Mouse (Mus musculus): ENCODE measurements at regions not wholly inside any gene's neighbourhood (a gene's known extent, or its start where the extent isn't known, plus 50 kb on each side); places are given as distances from the start of the nearest gene placed in this dataset.

DNA sequence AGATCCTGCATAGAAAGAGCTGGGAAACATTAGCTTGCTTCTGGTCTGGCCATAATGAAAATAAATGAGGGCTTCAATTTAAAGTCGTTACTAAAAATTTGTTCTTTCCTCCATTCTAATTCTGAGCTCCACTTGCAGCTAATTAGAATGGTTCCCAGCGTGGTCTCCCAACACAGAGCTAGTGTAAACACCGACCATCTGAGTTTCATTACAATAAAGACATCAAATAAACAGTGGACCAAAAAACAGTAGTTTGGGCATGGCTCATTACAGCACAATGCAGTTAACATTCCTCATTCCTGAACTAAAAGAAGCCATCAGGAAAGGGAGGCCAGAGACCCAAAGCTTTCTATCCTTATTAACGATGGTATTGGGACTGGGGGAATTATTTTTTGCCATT is 369.6 kb upstream of the Sox9 start:
- DNase-seq (ENCODE audit: low read depth, low spot score), result no peak

DNA sequence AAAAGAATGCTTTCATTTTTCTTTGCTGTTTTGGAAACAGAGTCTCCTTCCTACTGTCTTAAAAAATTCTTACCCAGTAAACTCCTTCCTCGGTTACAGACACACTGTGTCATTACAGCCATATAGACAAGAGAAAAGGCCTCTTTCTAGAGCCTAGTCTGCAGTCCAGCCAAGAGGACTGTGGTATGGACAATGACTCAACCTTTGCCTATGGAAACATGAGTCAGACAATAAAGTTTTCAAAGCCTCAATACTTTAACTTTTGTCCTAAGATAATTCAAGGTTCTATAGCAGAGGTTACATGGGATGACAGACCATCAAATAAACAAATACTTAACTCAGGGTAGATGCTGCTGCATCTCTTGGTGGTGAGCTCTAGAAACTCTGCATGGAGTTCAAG is 339.4 kb upstream of the Sox9 start:
- DNase-seq (ENCODE audit: low read depth, low spot score), result no peak

DNA sequence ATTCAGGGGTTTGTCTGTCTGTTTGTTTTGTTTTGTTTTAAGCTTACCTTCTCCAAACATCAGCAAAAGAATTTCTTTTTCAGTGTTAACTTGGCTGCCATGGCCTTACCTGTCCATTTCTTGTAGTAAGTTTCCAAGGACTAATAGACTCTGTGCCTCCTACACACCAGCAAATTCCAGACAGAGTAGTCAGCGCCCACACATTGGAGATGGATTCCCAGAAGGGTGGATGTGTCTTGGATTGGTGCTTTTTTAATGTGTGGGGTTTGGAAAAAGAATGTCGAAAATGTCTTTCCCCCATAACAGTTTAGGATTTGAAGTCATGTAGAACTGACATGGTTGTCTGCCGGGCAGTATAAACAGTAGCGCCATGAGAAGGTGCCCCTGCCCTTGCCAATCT is 338.1 kb upstream of the Sox9 start:
- DNase-seq (ENCODE audit: low read depth, low spot score), result no peak

DNA sequence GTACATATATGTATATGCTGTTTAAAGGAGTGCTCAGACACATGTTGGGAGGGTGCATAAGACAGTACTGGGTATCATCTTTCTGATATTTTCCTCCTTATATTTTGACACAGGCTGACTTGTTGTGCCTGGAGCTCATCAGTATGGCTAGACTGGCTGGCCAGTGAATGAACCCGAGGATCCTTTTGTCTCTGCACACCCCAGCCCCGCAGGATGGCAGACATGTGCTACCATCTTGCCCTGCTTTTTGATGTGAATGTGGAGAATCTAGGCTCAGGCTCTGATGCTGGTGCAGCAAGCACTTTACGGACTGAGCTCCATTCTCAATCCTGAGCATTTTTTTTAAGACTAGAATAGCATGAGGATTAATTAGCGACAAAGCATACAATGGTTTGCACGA is 332.4 kb upstream of the Sox9 start:
- no peak for DNase-seq (ENCODE audit: low read depth, low spot score)

DNA sequence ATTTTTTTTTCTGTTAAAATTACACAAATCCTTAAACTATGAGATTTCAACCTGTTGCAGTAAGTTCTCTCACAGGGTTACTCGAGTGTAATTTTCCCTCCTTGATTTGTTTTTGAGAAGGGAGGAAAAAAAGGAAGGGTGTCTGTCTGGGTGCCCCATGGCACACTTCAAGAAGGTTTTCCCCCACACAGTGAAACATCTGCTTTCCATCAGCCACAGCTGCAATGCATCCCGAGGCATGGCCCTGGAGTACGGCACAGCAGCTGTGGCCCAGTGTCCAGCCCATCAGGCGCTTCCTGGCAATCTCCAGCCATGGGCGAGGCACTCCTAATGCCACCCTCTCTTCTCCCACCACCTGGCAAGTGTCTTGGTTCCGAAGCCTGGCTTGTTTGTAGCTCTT is 331.8 kb upstream of the Sox9 start:
- peak; percentile 30 for DNase-seq (ENCODE audit: low read depth, low spot score)

DNA sequence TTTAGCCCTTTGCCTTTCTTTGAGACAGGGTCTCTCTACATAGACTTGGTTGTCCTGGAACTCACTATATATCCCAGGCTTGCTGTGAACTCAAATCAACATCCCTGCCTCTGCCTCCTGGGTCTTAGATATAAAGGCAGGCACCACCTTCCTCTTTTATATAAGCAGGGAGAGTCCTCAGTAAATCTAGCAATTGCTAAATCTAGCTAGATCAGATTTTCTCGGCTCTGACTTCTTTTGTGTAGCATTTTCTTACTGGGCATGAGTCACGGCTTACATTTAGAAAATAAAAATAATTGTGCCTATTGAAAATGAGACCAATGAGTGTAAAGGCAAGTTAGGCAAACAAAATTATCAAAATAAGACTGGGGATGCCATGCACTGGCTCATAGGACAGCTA is 323.9 kb upstream of the Sox9 start:
- no peak for DNase-seq (ENCODE audit: low read depth, low spot score)

DNA sequence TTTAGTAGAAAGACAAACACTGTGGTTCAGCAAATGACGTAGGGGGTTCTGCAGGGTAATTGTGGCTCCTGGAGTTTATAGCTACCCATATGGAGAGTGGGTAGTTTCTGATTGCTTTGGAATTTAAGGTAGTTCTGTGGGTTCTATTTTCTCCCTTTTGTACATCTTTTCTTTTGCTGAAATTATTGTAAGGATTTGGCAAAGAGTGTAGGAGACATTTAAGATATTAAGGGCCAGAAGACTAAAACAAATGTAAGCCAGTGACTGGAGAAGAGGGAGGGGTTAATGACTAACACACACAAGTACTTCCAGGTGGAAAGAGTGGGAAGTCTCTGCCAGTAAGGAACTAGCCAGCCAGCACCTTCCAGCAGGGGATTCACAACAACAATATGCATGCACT is 318.9 kb upstream of the Sox9 start:
- no peak for DNase-seq (ENCODE audit: low read depth, low spot score)

DNA sequence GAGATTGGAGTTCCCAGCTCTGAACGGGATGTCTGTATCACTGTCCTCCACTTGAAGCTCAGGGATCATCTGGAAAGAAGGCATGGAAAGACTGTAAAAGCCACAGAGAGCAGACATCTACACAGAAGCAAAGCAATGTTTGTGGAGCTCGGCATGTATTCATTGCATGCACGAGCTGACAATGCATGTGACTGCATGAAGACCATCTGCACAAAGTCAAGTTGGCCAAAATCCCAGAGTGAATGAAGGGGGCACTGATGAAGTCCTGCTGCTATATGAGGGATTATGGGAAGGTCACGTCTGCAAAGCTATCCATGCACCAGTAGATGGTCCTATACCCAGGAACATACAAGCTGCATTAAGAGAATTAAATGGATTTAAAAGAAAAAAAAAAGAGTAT is 317.6 kb upstream of the Sox9 start:
- DNase-seq (ENCODE audit: low read depth, low spot score), result no peak

DNA sequence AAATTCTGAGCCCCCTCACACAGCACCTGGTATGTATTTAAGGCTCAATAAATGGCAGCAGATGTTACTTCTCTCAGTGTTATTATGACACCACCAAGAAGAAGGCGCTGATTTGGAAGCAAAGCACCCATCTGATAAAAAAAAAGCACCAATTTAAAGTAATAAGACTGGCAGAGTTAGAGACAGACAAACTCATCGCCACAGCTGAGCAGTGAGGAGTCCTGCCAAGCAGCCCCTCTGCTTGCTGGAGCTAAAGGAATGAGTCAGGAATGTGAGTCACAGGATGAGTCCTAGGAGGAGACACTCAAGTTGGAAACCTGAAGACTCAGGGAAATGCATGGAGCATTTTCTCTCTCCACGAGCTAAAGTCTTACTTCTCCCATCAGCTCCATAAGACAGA is 311.7 kb upstream of the Sox9 start:
- no peak for DNase-seq (ENCODE audit: low read depth, low spot score)

DNA sequence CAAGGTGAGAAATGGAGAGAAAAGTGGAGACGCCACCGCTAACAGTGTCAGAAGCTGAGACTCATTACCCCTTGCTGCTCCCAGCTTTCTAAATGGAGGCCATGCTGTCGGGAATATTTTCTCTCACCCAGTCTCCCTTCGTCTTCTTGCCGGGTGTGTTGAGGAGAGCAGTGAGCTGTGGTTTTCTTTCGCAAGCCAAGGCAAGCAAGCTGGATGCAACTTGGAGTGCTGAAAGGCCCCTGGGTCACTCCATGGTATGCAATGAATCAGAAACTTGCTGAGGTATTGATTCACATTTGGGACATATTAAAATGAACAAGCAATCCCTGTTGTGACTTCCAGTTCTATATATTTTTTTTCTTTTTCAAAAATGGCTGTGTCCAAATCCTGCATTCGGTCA is 308.8 kb upstream of the Sox9 start:
- no peak for DNase-seq (ENCODE audit: low read depth, low spot score)

DNA sequence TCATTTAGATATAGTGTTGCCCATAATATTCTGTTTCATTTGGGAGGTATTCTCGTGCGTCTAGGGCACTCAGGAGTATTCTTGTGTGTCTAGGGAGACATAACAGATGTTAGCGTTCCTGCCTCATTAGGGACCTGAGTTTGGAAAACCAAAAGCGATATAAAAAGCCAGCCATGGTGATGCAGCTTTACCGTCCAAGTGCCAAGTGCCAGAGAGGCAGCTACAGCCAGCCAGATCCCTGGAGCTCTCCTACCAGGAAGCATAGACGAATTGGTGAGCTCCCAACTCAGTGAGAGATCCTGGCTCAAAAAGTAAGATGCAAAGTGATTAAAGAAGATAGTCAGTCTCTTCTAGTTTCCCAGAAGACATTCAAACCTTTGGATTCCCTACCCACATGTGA is 308.3 kb upstream of the Sox9 start:
- DNase-seq (ENCODE audit: low read depth, low spot score), result no peak

DNA sequence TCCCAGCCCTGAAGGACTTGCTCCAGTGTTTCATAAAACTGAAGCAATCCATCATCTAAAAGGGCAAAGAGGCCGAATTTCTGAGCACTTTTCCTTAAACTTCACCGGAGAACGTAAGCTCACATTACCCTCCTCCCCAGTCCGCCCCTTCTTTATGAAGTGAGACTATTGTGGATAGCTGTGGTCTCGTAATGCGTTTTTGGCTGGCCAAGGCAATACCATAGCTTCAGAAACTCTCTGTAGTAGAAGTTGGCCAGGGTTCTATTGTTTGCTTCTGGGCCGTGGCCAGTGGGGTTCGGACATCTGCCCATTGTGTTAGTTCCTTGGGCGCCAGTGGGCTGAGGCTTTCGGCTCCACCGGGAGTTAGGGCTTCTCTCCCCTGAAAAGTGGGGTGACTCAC is 301.7 kb upstream of the Sox9 start:
- DNase-seq (ENCODE audit: low read depth, low spot score), result peak; percentile 13

DNA sequence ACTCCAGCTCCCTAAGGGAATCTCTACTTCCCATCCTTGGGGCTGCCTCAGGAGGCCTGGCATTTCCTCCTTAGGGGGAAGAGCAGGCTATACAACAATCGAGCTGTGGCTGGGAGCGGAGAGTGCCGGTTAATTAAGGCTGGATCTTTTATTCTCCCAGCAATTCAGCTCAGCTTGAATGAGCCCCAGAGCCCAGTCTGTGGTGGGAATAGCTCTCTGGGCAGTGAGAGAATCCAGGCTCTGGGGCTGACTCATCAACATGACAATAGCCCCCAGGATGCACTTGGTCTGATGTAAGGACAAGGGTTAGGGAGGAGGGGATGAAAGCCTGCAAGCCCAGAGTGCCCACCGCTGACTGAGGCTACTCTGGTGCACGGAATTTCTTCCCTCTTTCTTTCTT is 280.2 kb upstream of the Sox9 start:
- peak; percentile 17 for DNase-seq (ENCODE audit: low read depth, low spot score)

DNA sequence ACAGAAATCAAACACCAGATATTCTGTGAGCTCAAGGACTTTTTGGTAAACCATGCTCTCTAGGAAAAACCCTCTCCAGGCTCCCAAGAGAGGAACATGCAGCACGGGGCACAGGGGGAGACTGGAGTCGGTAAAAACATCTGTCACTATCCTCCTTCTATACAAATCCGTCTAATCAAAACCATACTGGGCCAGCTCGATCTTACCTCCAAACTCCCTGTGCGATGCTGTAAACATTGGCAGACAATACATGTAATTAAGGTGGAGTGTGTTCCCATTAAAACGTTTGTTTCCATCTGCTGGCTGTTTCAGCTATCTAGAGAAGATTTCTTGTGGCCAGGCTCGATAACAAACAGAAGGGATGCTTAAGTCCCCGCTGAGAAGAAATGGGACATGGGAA is 262.9 kb upstream of the Sox9 start:
- DNase-seq (ENCODE audit: low read depth, low spot score), result no peak

DNA sequence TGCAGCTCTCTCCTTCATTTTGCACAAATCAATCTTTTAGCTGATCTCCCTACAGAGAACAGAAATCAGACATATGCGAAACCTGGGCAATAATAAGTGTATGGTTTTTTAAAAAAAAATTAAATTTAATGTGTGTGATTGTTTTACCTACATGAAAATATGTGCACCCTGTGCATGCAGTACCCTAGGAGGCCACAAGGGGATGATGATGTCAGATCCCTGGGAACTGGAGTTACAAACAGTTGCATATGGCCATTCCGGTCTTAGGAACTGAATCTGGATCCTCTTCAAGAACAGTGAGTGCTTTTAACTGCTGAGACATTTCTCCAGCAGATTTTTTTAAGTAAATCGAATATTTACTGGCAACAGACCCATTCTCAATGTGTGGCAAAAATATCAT is 257.0 kb upstream of the Sox9 start:
- no peak for DNase-seq (ENCODE audit: low read depth, low spot score)

DNA sequence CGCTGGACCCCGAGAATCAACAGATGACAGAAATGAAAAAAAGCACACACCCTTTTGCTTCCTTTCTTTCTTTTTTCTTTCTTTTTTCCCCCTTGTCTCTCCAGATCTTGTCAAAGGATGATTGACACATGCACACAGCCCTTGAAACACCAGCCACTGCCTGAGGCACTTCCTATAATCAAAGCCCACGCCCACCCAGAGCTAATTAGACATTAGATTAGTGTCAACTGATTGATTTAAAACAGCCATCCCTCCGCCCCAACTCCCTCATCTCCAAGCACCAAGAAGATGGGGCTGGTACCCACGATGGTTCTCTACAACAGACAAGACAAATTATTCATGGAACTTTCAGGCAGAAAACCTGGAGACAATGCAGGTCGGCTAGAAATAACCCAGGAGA is 239.5 kb upstream of the Sox9 start:
- no peak for DNase-seq (ENCODE audit: low read depth, low spot score)

DNA sequence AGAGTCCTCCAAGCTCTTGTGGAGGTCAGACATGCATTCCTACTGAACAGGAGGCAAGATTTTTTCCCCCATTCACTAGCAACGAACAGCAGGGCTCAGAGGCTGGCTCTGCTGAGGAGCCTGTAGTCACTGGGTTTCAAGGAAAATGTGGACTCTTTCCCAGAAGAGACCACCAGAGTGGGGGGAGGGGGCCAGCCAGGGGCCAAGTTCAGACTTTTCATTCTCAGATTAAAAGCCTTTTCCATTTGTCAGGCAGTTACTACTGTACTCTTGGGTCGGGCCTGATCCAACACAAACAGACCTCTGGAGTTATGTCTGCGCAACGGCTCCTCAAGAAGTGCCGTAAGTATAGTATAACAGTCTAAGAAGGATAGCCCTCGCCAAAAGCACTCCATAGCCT is 238.6 kb upstream of the Sox9 start:
- no peak for DNase-seq (ENCODE audit: low read depth, low spot score)

DNA sequence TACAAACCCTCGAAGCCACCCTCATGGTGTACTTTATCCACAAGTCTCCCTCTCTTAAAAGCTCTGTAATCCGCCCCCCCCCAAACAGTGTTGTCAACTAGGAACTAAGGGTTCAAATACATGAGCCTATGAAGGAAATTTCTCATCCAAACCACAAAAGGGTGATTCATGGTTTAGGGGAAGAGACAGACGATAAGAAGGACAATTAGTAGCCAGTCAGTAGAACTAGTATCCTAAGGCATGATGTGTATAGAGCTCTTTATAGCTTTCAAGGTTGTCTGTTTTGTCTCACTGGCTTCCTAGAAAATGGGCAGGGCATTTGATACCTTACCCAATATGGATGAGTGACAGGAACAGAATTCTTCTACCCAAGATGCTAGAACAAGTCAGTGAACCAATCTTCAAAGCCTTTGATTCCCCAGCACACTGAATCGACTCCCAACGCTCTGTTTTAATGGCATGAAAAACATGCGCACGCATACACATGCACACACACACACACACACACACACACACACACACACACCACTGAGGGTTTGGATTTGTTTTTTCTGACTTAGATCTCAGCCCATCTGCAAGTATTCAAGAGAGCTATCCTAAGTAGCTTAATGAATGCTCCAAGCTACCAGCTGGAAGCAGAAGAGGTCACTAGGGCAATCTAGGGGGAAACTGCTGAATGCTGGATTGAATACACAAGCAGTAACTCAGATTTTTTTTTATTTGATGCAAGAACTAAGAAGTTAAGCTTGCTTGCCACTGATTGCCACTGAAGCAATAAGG is 236.6 kb upstream of the Sox9 start:
- DNase-seq (ENCODE audit: low read depth, low spot score), result no peak

DNA sequence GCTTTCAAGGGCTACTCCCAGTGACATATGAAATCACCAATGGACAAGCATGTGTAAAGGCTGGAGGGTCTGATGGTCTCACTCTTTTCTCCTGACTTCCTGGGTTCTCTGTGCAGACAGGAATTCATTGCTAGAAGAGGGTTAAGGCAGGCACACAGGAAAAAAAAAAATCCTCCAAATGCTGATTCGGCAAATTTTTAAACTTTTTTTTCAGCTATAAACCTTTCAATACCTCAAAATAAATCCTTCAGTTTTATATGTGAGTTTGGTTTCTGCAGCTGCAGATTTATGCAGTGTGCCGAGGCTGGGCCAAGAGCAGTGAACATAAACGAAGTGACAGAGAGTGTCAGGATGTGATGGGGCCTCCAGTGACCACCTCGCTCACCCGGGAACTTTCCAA is 235.9 kb upstream of the Sox9 start:
- no peak for DNase-seq (ENCODE audit: low read depth, low spot score)

DNA sequence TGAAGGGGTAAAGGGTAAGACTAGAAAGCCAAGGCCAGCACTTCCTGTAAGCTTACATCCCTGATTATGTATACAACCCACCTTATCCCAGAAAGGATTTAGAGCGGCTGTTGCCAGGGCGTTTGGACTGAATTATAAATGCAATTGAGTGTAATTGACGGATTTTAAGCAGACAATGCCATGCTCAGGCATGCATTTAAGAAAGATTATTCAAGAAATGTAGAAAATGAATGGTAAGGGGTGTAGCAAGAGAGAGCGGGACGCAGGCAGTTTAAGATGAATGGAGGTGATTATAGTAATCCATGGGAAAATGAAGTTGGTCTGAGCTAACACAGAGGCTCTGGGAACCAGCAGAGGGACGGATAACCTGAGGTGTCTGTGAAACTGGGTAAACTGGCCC is 229.2 kb upstream of the Sox9 start:
- DNase-seq (ENCODE audit: low read depth, low spot score), result no peak

DNA sequence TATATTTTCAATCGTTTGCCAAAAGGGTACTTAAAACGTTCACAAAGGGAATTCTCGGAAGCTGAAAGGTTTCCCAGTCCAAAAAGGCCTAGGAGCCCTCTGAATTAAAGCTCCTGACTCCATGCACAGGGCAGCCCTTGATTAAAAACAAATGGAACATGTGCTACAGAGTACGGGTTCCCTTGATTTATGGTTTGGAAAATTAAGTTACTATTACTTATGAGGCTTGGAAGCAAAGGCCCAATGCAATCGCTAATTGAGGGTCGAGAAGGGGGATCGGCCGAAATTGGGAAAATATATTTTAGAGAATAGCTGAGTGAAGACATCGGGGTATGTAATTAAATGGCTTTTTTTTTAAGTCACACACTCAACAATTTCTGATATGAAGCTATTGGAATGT is 219.0 kb upstream of the Sox9 start:
- no peak for DNase-seq (ENCODE audit: low read depth, low spot score)

DNA sequence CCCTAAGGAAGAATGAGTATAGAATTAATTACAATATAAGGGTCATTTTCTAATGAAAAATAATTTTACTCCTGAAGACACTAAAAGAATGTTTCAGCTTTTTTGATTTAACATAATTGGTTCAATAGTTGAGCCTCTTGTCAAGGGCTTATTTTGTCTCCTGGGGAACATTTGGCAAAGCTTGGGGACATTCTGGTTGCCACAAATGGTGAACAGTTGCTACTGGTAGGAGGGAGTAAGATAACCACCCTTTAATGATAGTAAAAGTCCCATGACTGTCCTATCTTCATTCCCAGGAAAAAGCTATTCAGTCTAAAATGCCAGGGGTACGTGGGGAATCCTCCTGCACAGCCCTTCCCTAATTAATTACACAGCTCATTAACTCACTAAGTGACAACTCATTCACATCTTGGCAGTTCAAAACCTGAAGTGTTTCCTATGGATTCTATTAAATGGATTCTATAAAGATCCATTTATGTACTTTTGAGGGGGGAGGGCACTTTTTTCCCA is 217.3 kb upstream of the Sox9 start:
- DNase-seq (ENCODE audit: low read depth, low spot score), result no peak

DNA sequence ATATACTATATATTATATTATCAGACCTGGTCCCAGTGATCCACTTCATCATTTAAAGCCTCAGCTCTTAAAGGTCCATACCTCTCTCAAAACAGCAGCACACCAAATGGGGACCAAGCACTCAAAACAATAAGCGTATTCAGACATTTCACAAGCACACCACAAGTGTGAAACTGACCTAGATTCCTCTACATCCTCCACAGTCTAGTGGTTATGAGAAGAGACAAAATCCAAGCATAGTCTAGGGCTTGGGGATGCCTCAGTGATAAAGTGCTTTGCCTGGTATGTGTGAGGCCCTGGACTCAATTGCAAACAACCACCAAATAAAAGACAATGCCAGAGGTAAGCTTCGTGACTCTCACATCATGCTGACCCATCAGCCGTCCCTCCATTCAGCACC is 216.0 kb upstream of the Sox9 start:
- DNase-seq (ENCODE audit: low read depth, low spot score), result no peak

DNA sequence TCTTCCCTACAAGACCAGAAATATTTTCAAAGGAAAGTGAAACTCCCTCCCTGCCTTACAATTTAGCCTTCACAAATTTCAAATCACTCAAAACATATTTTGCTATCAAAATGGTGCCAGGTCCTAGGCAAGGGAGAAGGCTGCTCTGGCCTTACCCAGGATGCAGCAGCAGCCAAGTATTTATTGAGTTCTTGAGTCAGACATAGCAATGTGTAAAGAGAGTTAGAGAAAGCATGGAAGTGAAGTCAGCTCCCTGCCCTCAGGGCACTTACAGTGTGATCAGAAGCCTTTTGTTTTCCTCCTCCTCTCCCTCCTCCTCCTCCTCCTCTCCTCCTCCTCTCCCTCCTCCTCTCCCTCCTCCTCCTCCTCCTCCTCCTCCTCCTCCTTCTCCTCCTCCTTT is 194.6 kb upstream of the Sox9 start:
- no peak for DNase-seq (ENCODE audit: low read depth, low spot score)

Measured in embryo, embryonic 11.5 days (tissue).